Mouse (Mus musculus): ENCODE data around the gene Vcam1. TPM values are rescaled to one million over a fixed set of nuclear protein-coding genes. Genes with fewer than 3 reads are reported as not detected.

Gene Vcam1
- 10 to 100 TPM; 36.8 to 46.8 TPM for total RNA-seq (2021)
- long read RNA-seq, experiment 1, transcript Vcam1-201 (9 exons, 3,469 nt) = major isoform, 15 of 30 reads
- long read RNA-seq, experiment 1, transcript Vcam1-203 (5 exons, 2,532 nt) = minor isoform, 8 of 30 reads
- long read RNA-seq, experiment 1, partial matches to known transcripts = 4 of 30 reads
- long read RNA-seq, experiment 1, other reads (novel, unspliced or antisense) = 3 of 30 reads
- long read RNA-seq, experiment 2, transcript Vcam1-201 (9 exons, 3,469 nt) = major isoform, 29 of 52 reads
- long read RNA-seq, experiment 2, partial matches to known transcripts = 14 of 52 reads
- long read RNA-seq, experiment 2, other reads (novel, unspliced or antisense) = 5 of 52 reads

DNA sequence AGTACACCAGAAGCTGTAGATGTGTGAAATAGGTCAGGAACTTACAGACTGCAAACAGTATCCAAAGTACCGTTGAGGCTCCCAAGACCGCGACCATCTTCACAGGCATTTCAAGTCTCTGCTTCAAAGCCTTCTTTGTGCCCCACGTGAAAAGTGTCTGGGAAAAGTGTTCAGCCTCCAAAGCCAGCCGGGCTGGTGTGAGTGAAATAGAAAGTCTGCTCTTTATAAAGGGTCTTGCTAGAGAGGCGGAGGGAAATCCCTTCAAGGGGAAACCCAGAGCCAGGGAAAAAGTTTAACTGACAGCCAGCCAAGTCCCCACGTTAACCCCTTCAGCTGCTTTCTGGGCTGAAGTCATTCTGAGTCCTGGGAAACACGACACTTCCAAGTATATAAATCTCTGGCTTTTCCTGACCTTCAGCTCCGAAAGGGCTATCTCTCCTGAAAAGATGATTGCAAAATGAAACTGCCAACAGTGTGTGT is at the start of gene Vcam1:
Gene Vcam1, minus strand, starts transcription at position 430 of the 480 bp plus-strand sequence.
- DNase-seq (ENCODE audit: low spot score in 2 of 2) = peak in 1 of 2 experiments; percentile 15

DNA sequence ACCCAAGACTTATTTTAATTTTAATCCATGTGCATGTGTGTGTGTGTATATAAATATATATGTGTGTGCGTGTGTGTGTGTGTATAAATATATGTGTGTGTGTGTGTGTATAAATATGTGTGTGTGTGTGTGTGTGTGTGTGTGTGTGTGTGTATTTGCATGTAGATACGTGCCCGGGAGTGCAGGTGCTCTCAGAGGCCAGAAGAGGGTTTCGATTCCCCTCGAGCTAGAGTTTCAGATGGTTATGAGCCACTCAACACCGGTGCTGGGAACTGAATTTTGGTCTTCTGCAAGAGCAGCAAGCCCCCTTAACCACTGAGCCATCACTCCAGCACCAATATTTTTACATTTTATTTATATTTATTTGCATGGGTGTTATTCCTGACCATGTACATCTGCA is 45.6 kb upstream of the Vcam1 start:
- DNase-seq (ENCODE audit: low spot score in 2 of 2) = no peak

DNA sequence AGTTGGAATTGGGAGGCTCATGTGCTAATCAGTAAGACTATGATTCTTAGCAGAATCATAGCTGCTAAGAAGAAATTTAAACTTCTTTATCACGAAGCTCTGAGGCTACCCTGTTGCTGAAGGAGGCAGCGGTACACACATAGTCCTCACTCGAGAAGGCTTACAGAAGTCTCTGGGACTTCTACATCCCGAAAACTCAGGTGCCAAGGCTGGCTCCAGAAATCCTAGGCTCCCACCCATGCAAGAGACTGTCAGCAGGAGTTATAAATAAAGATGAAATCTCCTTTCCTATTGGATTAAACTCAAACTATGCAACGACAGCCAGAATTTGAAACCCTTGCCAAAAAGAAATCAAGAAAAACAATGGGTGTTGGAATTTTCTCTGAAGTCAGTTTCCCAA is 42.0 kb upstream of the Vcam1 start:
- DNase-seq (ENCODE audit: low spot score in 2 of 2) = no peak

DNA sequence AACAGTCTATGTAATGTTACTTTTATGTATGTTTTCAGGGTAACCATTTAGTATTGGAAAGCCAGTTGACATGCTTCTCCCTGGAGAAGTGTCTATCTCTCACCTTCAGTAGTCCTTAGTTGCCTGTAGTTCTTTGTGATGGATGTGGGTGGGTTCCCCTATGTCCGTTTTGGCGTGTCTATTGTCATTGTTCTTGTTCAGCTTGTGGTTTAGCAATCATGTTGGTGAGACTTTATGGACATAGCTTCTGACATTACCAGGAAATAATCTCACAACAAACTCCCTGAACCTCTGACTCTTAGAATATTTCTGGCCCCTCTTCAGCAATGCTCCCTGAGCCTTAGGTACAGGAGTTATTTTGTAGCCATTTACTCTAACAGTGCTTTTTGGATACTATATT is 38.6 kb upstream of the Vcam1 start:
- no peak for DNase-seq (ENCODE audit: low spot score in 2 of 2)

DNA sequence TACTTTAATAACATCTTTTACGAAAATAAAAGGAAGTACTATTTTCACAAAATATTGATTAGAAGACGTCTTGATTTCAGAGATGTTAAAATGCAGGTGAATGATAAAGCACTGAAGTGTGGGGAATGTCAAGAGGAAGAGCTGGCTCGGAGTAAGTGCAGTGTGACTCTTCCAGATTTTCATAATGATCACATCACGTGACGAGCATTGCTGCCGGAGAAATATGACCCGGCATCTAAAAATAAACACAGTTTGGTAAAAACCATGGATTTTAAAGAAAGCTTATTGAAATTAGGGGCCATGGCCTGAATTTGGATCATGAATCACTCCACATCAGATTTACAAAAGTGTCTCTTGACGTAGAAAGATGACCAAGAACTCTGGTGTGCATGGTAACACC is 36.8 kb upstream of the Vcam1 start:
- DNase-seq (ENCODE audit: low spot score in 2 of 2) = no peak

DNA sequence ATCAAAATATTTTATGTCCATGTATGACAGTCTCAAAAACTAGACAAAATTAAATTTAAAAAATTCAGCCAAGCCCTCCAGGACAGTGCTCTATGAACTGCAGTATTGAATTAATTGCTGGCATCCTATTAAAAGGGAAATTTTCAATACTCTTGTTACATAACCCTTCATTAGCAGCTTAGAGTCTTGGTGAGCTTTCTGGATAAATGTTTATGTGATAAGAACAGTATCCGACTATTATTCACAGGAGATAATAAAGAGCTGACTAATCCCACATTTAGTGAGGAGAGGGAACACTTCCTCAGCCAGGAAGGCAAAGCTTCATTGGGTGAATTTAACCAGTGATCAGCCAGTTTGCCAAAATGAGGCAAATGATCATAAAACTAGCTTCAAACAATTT is 35.5 kb upstream of the Vcam1 start:
- DNase-seq (ENCODE audit: low spot score in 2 of 2) = no peak

DNA sequence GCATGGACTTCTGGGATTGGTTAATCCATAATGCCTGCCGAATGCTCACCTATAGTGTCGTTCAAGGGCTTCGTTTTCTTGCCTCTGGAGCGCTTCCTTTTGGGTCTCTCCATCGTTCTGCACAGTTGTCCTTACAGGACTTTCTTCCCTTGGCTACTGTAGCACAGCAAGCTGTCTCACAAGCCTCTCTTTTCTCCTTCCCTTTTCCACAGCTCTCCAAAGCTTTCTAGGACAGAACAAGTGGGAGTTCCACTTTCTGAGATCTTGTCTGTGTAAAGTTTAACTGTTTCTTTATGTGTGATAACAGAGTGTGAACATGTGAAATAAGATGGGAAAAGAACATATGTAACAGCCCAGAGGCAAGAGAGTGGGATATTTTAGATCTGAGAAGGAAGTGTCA is 34.0 kb upstream of the Vcam1 start:
- no peak for DNase-seq (ENCODE audit: low spot score in 2 of 2)

DNA sequence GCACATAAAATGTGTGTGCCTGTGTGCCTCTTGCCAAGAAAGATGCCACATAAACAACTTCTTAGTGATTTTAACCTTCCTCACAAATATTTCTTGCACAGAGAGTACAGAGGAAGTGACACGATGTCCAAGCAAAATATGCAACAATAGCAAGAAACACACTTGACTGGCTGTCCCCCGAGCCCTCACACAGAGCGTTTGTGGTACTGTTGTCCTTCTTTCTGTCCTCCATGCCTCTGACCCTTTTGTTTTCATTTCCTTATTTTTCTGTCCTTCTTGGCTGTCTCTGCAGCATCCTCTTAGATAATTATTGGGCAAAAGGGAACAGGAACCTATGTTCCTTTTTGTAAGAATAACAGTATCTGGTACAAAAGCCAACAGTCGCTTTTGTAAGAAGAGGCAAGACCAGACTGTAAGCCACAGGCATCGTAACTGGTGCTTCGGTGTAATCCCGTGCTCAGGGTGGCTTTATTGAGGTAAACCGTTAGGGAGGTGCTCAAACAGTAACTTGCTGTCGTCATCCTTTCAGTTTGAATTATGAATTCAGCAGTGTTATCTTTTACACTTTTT is 32.7 kb upstream of the Vcam1 start:
- no peak for DNase-seq (ENCODE audit: low spot score in 2 of 2)

DNA sequence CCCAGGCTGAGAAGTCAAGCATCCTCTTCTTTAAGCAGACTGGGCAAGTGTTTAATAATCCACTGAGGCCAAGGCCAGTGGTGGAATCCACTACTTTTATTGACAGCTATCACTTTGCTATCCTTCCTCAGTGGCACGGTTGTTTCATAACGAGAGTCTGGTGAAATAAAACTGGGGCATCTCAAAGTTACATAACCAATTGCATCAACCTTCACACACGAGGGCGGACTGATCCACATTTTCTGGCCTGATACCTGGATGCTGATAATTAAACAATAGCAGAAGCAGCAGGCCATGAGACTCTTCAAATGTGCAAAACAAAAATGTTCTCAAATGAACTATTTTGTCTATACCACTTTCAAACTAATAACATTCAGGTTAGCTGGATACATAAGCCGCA is 29.9 kb upstream of the Vcam1 start:
- DNase-seq (ENCODE audit: low spot score in 2 of 2) = no peak

DNA sequence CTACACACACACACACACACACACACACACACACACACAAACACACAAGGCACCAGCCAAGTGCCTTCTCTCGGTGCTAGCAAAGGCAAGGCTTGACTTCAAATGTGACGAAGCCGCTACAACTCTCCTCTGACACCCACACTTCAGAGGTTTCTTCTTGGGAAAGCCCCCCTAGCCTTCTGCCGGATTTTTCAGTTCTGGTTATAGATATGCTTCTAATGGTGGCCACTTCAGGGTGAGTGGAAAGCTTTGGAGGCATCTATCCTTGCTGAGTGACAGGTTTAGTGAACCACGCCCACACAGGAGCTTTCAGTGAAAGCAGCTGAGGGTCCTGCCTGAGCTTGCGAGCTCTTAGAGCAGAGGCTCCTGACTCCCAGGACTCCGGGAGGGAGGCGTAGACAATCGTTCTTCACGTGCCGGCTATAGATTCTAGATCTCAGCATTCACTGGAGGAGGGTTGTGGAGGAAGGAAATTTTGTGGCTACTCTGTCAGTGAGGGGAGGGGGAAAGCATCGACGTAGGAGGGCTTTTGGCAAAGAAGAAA is 28.0 kb upstream of the Vcam1 start:
- no peak for DNase-seq (ENCODE audit: low spot score in 2 of 2)

DNA sequence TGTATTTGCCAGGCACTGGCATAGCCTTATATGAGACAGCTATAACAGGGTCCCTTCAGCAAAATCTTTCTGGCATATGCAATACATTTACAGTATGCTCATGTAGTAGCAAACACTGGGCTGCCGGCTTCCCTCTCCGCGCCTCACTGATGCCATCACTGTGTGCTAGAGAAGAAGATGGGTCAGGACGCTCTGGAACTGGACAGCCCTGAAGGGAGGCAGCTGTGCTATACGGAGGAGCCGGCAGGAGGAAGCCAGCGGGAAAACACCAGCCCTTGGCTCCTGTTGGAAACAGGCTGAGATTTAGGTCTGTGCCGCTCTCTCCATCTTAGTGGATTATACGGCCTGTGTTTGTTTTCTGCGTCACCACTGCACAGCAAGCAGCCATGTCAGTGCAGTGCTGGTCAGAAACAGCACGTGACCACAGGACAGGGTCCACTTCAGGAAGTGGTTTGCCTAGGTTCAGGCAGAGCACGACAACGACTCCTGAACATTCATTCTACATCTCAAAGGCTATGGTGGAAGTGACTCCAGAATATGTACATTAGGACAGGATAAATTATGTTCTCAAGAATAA is 20.7 kb upstream of the Vcam1 start:
- DNase-seq (ENCODE audit: low spot score in 2 of 2) = no peak

DNA sequence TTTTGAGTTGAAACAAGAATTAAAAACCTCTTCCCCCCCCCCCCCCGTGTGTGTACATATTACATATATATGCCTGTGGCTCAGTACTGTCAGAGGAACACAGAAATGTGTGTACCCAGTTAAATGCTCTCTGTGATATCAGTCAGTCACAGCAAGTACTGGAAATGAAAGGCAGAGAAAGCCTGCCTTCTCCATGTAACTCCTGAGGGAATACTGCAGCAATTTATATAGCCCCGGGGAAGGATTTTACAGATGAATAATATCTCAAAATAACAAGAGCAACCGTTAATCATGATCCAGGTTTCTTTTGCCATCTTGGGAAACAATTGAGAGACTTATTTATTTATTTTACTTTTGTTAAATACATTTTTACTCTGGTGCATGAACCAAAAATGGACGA is 19.6 kb upstream of the Vcam1 start:
- DNase-seq (ENCODE audit: low spot score in 2 of 2) = no peak

DNA sequence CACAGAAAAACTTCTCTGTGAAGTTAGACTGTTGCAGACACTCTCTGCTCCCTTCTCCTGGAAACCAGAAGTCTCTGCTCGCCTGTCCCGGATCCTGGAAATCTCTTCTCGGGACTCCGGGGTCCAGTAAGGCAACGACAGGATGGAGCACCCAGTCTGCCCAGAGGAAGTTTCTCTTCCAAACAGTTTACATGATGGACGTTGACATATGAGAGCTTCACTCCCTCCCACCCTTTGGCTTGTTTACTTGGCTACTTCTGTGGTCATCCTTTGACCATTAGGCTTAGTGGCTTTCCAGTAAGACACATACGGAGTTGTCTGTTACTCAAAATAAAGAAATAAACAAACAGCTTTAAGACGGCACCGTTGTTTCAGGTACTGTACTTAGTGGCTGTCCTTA is 19.2 kb upstream of the Vcam1 start:
- DNase-seq (ENCODE audit: low spot score in 2 of 2) = no peak

DNA sequence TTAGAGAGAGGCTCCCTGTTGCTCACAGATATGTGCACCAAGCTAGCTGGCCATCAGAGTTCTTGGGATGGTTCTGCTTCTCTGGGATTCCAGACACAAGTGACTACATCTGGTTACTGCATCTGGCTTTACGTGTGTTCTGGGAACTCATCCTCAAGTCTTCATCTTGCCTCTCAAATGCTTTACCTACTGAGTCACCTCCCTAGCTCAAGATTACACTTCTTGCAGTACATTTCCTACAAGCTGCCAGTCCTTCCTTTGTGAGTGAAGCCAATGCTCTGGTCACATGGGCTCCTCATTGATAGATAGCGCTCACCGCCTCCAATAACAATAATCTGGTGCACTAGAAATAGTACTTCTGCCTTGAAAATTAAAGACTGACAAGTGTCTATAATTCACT is 11.7 kb upstream of the Vcam1 start:
- no peak for DNase-seq (ENCODE audit: low spot score in 2 of 2)

DNA sequence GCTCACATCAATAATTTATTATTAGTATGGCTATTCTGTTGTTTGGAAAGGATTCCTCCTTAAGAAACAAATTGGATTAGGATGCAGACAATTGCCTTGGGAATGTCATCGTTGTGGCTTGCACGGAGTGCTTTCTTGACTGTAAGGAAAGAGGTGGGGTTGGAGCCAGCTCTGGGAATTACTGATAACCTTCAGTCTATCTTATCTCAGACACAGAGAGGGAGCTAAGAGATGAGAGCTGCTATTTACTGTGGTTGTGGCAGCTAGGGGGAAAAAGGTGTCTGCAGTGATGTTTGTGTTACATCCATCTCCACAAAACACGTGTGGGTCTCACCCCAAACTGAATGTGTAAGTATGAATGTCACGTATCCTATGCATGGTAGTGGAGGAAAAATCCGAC is 9.5 kb upstream of the Vcam1 start:
- no peak for DNase-seq (ENCODE audit: low spot score in 2 of 2)

DNA sequence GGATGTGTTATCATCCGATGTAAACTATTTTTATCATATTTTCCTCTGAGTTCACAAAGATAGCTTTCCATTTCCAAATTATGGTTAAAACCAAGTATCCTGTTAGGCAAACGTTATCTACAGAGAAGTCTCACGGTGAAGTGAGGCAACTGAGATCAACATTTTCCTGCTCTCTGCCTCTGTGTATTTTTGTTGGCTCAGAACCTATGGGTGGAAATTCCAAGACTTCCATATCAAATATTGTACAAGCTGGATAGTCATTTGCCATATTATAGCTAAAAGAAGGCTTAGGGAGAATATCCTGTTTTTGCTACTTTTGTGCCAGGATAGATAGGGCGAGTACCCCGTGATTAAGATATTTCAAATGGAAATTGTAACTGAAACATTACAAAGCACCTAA is 8.6 kb upstream of the Vcam1 start:
- no peak for DNase-seq (ENCODE audit: low spot score in 2 of 2)

DNA sequence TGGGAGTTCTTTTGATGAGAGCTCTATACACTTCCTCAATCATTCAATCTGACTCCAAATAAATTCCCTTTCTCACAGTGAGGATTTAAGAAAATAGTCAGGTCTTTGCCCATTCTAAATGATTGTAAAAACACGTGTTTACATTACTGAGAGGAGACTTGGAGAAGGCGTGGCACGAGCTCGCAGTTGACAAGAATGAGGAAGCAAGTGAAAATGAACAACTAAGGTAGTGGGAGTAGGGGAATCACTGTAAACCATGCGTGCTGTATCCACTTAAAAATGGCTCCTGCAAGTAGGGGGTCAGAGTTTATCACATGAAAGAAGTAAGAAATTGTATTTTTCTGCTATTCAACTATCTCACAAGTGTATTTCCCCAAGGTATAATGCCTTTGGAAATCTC is 3.9 kb upstream of the Vcam1 start:
- DNase-seq (ENCODE audit: low spot score in 2 of 2) = no peak

DNA sequence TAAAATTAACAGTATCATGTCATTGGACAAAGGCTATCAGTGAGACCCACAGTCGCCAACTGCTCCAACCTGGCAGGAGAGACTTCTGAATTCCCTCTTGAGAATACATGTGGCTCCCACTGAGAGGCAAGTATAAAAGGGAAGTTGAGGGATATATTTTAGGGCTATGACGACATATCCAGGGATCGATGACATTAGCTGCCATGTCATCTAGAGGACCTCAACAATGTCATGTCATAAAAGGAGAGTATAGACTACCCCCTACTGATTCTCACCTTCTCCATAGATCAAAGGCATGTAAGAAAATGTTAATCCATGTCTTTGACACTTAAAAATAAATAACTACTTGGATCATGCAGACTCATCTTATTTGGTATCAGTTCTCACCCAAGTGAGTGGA is 1.2 kb upstream of the Vcam1 start:
- no peak for DNase-seq (ENCODE audit: low spot score in 2 of 2)

DNA sequence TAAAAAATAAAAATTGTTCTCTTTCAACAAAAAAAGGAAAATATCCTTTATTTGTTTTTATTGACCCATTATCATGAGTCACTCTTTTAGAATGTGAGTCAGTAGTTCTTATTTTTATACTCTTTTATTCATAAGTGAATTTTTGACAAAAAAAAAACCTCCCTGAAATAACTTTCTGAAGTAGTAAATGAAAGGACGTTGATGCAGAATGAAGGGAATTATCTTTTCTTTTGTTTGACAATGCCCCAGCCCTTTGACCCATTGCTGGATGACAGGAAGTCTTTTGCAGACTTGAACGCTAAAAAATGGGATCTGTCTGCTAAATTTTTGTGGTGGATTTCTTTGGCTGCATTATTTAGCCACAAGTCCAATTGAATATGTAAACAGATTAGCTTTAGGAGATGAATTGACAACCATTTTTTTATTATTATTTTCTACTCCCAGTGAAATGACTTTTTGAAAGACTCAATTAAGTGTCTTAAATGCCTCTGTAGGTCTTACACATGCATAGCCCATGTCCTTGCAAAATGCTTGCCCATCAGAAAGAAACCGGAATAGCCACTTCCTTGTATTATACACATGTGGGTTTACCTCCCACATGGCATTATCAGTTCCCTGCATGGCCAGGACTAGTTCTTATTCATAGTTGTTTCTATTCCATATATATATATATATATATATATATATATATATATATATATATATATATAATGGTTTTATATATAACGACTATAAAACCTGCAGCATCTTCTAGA is 530 bp upstream of the Vcam1 start:
- no peak for DNase-seq (ENCODE audit: low spot score in 2 of 2)

DNA sequence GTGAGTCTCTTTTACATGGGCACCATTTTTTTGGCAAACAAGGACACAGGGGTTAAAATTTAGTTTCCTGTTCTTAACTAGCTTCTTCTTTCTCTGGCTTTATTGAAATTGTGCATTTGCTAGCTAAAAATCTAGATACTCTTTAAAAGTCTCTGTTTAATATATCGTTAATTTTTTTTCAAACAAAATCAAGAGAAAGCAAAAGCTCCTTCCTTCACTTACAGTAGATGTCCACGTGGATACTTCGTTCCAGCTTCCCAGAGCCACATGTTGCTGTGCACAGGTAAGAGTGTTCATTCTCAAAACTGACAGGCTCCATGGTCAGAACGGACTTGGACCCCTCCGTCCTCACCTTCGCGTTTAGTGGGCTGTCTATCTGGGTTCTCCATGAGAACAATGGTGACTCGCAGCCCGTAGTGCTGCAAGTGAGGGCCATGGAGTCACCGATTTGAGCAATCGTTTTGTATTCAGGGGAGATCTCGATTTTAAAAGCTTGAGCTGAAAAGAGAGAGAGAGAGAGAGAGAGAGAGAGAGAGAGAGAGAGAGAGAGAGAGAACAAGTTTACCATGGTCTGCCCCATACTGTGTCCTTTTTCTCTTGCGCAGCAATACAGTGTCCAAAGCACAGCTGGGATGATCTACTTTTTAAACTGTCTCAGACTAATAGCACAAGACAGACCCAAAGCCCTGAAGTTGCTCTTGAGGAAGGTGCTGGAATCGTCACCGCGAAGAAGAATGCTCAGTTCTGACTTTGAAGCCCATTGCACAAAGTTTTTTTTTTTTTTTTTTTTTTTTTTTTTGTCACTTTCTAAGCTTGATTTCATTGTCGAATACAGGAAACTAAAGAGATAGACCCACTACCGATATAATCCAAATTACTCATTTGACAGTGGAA is 930 bp downstream of the Vcam1 start:
- no peak for DNase-seq (ENCODE audit: low spot score in 2 of 2)

DNA sequence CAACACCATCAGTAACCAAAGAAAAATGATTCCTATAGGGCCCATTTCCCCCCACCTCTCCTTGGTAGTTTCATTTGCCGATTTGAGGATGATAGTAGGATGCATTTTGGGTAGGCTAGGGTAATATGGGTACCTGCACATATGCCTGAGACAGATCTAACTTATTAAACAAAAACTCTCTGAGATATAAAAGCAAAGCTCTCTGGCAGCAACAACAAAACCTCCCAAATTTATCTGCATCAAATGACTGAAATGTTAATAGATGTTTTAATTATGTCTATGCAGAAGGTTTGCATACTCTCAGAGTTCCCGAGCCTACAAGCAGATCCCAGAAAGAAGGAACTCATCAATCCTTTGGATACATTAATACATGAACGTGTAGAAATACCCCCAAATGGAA is 1.7 kb downstream of the Vcam1 start:
- DNase-seq (ENCODE audit: low spot score in 2 of 2) = no peak

Data from adrenal gland, postnatal 4 days (tissue).